Mouse (Mus musculus) adrenal gland, adult 8-10 months (tissue): ENCODE measurements around the gene Jmjd6. TPM values are rescaled to one million over a fixed set of nuclear protein-coding genes. Genes with fewer than 3 reads are reported as not detected.

Experiments
- DNase-seq: peaks from one replicate; pipeline ENCODE4 v3.0.0; 2022
- total RNA-seq, 4 experiments: library from RNA; stranded (reverse); gene quantifications; 2 replicates each; pipeline ENCODE4 v1.2.4; 2022

Gene Jmjd6
- total RNA-seq, result 10 to 100 TPM; 31.8 to 41.1 (median 33.4) TPM

DNA sequence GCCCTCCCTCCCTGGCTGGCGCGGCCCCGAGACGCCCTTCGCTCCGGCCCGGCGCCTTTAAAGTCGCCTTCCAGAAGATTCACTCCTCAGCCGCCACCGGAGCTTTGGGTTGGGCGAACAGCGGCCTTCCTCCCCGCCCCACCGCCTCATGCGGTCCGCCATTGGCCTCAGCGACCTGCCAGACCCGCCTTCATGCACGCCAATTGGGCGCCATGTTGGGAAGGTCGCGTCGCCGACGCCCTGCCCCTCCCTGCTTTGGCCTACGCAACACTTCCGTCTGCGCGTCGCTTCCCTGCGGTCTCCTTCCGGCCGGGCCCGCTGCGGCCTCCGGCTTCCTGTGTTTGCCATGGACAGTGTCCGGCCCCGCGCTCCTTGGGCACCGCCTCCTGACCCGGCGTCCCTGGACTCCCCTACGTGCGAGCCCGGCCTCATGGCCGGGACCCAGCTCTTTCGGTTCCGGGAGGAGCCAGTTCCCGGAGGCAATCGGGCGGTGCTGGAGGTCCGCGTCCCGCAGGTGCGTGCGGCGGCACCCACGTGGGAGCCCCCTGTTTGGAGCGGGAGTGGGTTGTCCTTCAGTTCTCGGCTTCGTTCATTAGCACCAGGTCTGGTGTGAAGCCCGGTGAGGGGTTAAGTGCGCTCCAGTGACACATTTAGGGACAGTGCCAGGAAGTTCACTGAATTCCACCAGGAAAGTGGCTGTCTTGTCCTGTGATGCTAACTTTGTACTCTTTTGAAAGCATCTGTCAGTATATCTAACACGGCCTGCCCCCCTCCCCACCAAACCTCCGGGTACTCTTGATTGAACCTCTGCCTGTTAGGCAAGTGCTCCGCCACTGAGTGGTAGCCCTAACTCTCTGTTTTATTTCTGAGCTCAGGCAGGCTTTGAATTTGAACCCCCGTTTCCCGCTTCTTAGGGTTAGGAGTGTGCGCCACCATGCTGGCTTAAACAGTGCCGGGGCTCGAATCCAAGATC is at the start of gene Jmjd6, which contains the start of gene Mettl23:
TSS of gene Jmjd6 (minus strand) at position 189 of the 973 bp plus-strand sequence.
TSS of gene Mettl23 (plus strand) at position 18 of the 973 bp plus-strand sequence.
- DNase-seq, result peak; percentile 98

DNA sequence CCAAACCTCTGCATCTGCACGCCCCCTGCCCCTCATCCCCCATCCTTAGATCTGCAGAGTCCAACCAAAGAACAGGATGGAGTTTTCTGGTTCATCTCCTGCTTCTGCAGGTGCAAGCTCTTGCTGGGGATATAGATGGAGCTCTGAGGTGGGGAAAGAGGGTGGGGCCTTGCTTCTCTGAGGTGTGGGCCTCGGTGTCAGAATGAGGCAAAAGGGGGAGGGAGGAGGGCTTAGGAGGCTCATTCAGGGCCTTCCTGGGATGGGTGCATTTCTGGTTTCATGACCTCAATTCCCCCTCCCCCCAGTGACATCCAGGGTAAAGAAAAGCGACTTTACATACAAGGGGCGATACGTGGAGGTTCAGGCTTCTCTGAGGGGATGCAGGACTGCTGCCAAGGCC is 43.9 kb upstream of the Jmjd6 start:
- no peak for DNase-seq

DNA sequence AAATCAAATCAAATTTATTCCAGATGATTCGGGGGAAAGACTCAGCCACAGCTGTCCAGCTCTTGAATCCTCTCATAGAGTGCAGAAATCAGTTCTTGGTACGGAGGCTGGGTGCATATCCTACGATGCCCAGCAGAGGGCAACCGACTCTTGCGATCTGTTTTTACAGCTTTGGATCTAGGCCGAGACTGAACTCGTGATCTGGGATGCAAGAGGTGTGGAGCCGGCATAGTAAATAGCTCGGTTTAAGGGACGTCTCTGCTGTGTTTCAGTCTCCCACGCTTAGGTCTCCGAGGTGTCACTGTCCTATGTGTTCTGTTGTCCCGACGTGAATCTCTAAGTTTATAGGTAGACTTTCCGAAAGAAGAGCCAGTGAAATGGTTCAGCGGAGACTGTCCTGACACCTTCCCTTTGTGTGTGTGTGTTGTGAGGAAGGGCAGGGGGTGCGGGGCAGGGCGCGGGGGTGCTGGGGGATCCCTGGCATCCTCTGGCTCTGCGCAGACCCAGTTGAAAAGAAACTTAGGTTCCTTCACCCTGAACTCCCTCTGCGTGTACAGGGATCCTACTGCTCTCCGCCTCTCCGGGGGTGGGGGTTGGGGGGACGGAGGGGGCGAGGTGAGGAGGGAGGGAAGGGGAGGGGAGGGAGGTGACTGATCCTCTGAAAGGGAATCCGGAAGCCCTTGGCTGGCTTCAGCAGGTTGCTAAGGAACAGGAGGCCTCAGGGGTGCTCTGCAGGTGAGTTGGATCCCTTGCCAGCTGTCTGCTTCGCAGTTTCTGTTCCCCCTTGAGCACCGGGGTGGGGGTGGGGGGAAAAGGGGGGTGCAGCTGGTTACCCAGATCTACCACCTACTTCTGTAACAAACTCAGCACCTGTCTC is 42.3 kb upstream of the Jmjd6 start:
- peak; percentile 49 for DNase-seq

DNA sequence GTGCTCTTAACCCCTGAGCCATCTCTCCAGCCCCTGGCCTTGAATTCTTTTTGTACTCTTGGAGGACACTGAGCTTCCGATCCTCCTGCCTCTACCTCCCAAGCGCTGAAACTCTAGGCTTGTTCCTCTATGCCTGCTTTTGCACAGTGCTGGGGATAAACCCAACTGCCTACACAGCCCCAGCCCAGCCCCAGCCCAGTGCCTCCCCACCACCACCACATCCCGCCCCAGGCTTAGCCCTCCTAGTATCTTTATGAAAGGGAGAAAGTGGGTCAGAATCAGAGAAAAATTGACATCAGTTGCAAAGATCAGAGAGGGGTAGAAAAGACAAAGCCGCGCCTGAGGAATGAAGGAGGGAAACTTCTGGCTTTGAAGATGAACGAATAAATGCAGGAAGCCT is 40.8 kb upstream of the Jmjd6 start:
- DNase-seq, result no peak

DNA sequence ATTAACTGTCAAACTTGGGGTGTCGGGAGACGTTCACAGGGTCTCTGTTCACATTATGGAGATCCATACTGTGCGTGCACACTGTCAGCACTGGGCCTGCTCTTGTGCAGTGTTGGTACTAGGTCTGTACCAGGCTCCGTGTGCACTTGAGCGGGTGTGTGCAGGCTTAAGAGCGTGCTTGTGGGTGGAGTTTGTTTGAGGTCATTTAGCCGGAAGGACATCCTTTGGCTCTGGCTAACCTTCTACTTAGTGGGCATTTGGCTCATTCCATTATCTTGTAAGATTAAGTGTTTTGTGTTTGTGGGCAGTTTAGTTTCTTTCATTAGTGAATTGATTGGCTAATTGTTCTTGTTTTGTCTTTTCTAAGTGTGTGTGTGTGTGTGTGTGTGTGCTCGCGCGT is 39.2 kb upstream of the Jmjd6 start:
- no peak for DNase-seq

DNA sequence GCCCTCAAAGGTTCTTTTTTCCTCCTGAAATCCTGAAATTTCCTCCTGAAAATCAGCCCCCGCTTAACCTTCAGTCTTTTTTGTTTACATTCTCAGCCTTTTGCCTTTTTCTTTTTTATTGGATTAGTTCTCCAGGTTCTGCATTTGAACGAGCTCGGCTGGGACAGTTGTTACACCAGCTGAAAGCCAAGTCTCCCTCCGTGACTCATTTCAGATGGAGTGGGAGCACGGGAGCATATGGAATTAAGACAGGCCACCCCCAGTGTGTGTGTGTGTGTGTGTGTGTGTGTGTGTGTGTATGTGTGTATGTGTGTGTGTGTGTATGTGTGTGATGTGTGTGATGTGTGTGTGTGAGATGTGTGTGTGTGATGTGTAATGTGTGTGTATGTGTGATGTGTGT is 38.2 kb upstream of the Jmjd6 start:
- no peak for DNase-seq

DNA sequence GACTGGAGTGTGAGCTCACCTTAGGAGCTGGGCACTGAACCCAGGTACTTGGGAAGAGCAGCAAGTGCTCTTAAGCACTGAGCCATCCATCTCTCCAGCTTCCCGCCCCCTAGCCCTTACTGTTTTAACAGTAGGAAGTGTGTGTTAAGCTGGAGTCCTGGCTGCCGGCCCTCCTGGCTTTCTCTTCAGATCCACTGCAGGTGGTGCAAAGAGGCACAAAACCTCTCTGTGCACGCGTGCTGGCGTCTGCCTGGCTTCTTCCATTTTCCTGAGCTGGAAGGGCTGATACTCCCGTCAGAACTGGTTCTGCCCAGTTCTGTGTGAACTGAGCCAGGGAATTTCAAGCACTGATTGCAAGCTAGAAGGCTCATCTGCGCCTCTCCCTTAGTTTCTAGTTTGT is 37.6 kb upstream of the Jmjd6 start:
- DNase-seq, result no peak

DNA sequence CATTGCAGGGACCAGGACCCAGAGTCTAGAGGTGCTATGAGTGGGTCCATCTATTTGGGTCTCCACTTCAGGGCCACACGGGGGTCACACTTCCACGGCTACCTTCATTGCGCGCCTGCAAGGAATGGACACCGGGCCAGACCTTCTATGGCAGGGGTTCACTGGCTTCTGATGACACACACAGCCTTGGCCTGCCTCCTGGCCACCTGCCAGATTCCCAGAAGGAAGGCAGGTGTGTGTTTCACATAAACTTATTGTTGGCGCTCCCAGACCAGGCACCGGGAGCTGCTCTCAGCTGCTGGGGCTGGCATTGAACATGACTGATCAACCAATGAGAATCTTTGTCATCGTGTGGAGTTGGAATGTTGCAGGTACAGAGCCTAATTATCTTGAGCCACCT is 35.2 kb upstream of the Jmjd6 start:
- no peak for DNase-seq

DNA sequence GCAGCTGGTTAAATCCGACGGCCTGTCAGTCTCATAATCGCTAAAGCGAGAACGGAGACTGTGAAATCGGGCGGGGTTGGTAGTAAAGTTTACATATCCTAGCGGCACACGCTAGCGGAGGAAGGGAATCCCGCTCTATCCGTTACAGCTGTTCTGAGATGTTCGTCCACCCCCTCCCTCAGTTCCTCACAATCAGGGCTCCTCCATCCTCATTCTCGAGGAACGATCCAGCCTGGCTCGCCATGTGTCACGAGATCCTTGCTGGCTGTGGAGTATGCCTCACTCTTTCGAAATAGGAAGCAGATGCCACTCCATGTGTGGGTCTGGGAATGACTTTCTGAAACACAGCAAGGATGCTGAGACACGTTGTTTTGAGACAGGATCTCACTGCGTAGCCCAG is 30.7 kb upstream of the Jmjd6 start:
- DNase-seq, result no peak

DNA sequence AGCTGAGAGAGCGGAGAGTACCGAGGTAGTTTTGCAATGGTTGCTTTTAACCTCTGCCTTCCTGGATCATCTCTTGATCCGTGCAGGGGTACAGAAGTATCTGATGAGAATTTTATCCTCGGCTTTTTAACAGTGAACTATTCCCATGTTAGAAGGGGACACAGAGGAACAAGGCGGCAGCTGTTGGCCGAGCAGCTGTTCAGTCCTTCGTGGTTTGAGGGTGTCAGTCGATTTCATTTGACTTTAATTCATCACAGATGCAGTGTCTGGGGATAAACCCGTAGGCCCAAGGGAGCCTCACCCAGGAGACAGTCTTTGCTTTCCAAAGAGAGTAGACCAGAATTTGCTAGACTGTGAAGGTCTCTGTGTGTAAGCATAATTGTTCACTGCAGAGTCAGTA is 28.3 kb upstream of the Jmjd6 start:
- no peak for DNase-seq

DNA sequence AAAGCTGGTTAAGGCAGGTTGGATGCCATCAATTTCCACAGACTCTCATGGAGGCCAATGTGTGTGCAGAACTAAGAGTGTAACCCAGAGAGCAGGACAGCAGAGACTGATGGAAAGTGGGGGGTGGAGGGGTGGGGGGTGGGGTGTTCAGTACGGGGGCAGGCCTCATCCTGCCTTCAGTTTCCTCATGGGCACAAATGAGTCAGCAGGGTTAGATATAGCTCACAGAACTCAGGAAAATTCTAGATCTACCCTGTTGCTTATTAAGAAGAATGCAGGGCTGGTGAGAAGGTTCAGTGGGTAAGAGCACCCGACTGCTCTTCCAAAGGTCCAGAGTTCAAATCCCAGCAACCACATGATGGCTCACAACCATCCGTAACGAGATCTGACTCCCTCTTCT is 26.4 kb upstream of the Jmjd6 start:
- DNase-seq, result no peak

DNA sequence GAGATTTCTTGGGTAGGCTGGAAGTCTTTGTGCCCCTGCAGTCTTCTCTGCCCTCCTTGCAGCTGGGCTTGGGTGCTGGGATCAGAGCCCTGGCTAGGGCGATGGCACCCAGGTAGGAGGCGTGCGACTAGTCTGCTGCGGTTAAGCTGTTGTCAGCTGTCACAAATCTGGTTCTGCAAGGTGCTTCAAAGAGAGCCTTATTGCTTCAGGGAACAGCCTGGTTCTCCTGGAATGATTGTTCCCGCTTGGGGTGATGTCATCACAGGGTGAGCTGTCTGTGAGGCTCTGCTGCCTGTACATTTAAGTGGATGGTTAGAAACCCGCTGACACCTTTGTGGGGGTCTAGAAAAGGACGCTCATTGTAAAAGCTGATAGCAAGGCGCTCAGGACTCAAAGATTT is 26.0 kb upstream of the Jmjd6 start:
- DNase-seq, result no peak

DNA sequence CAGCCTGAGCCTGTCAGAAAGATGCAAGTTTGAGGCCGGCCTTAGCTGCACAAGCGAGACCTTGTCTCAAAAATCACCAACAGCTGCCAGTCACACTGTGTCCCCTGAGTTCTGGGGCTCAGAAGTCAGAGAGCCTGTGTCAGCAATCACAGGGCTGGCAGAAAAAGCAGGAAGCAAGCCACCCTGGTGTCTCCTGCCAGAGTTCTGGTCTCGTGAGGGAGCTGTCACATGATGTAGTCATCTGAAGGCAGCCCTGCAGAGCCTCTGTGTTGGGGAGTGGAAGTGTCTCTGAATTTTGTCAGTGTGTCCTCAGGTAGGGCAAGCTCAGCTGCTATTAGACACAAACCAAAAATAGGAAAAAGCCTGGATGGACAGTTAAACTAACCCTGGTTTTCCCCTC is 24.9 kb upstream of the Jmjd6 start:
- DNase-seq, result no peak

DNA sequence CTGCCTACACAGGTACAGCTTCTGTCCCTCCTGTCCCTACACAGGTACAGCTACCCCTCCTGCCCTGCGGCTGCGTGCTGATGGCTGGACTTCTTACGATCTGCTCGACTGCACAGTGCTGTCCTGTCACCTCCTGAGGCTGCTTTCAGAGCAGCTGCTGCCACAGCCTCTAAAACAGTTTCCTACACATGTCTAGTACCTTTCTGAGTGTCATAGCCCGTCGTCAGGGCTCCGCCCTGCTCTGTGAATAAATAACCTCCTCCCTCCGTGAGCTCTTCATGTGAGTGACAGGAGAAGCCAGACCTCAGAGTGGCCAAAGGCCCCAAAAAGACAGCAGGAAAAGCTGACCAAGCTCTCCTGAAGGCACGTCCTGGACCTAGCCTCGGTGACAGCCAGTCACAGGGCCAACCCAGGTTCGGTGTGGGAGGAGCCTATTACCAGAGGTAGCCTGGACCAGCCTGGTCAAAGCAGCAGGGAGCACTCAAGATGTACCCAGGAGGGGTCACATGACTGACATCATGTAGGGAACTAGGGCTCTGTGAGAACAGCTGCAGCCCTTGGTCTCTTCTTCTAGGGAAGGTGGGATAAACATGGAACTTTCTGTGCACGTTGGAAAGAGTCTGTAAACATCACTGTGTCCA is 22.8 kb upstream of the Jmjd6 start:
- DNase-seq, result no peak

DNA sequence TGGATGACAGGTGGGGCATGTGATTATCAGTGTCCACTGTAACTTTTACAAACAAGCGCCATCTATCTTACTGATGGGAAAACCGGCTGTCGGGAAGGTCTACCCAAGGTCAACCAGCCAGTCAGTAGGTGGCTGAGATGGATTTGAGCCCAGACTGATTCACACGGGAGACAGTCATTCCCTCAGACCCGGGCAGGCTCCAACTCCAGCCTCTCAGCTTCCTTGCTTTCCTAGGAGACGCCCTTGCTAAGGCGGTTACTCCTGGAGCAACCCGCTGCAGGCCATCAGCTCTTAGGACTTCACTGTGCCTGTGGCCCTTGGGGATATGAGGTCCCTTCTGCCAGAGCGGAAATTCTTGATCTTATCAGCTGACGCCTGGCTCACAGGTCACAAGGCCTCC is 21.2 kb upstream of the Jmjd6 start:
- no peak for DNase-seq

DNA sequence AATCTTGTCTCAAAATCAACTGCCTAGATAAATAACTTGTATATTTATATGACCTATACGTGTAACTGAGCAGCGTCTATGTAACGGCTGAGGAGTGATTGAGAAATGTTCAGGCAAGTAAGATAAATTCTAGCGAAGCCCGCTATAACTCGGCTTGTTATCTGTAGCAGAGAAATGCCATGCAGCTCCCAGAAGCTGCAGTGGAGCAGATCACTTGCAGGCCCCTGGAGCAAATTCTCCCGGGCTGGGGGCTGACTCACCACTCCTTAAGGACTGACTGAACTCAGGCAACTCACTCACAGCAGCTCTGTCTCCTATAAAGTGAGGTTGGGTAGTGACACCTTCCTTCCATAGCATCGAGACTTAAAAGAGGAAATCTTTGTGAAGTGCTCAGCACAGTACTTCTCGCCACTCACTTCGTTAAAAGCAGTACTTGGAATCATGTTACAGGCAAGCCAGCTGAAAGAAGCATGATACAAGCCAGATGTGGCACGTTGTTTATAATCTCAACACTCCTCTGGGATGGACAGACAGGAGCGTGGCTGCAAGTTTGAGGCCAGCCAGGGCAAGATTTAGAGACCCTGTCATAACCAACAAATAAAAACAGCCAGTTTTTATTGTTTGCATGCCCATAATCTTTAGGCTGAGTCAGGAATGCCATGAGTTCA is 14.1 kb upstream of the Jmjd6 start:
- no peak for DNase-seq

DNA sequence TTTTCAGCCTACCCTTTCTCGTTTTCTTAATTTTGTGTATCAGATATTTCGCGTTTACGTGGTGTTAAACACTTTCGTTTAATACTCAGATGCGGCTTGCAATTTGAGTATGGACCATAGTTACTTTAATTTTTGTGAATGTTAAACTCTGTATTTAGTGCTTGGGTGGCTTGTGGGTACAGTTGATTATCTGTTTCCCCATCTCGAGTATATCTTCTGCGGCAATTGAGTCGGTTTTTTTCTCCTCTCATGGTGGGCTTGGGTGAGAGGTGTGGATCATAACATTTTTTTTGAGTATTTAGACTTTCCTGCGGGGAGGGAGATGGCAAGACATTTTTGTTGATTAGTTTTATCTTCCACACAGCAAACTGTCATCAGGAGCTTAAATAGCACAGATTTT is 11.0 kb upstream of the Jmjd6 start:
- no peak for DNase-seq

DNA sequence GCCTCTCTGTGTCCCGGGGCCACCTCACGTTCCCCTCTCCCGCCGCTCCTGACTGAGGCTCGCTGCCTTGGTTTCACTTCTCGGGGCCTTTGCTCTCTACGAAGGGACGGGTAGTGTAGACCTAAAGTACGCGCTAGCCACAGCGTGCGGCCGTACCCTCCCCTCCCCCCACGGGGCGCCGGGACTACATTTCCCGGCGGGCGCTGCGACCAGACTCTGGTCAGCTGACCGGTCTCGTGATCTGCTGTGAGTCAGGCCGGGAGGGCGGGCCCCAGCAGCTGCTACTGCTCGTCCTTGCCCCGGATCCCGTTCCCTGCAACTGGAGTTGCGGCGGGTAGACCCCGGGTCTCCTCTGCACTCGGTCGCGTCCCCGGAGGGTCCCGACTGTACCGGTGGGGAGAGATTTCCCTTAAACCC is 10.3 kb upstream of the Jmjd6 start:
- DNase-seq, result peak; percentile 96

DNA sequence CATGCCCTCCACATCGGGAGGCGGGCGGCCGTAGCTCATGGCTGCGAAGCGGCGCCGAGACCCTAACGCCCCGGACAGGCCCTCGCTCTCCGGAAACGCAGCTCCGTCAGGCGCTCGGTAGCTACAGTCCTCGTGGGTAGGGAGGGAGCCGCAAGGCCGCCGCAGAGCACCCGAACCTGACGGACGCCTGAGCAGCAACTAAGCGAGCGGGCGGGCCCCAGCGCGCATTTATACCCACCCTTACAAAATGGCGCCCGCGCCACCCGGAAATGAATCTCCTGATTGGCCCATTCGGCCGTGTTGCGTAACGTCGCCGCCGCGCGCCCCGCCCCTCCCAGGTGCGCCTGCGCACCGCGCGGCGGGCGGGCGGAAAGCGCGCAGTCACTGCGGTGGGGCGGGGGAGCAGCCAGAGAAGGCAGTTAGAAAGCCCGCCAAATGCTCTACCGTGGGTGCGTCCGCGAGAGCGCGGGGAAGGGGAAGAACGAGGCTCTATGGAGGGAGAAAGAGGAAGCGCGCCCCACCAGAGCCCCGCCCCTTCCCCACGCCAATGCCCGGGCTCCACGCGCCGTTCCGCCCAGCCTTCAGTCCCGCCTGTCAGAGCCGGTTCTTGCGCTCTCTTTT is 9.8 kb upstream of the Jmjd6 start, which contains the start of gene Srsf2:
TSS of gene Srsf2 (minus strand) at position 204 of the 621 bp plus-strand sequence.
- peak; percentile 93 for DNase-seq

DNA sequence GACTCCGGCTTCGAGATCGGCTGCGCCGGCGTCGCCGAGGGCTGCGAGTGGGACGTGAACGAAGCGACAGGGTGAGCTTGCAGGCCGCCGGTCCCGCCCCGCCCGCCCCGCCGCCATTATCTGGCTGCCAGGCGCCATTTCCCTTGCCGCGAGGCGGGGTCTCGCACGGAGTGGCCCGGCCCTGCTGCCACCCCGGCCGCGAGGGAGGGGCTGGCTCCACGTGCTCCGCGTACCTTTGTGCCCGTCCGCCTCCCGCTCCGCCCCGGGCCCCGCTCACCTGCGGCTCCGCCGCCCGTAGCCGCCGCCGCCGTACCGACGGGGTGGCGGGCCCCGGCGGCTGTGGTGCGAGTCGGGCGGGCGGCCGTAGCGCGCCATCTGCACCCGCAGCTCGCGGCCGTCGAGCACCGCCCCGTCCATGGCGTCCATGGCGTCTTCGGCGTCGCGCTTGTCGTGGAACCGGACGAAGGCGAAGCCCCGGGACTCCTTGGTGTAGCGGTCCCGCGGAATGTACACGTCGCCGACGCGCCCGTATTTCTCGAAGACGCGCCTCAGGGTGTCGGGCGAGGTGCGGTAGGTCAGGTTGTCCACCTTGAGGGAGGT is 9.1 kb upstream of the Jmjd6 start, which contains the start of gene Mfsd11:
TSS of gene Mfsd11 (plus strand) at position 150 of the 600 bp plus-strand sequence.
- peak; percentile 73 for DNase-seq
